Mouse (Mus musculus) splenic B cell, adult 2 months (primary cell): ENCODE results near the gene Fryl.

ENCODE experiments used
- DNase-seq: peaks from one replicate; pipeline ENCODE4 v3.0.0-alpha.2; 2011; ENCODE audit warnings: low read depth, low spot score
- H3K27me3 ChIP-seq: 2 replicates; pipeline ENCODE4 v1.6.1; 2012; ENCODE audit warnings: mild to moderate bottlenecking, low read length, moderate library complexity, mixed read lengths; ENCODE audit not compliant: control insufficient read depth, poor library complexity, insufficient read depth, severe bottlenecking
- H3K36me3 ChIP-seq: 2 replicates; pipeline ENCODE4 v1.6.1; 2012; ENCODE audit warnings: mild to moderate bottlenecking, low read length, moderate library complexity, mixed read lengths; ENCODE audit not compliant: control insufficient read depth, poor library complexity, insufficient read depth, severe bottlenecking

Gene Fryl

GRCm38 (mm10) chr5:73221826-73222225 is 34.6 kb downstream of the Fryl start:
- no peak for DNase-seq

GRCm38 (mm10) chr5:73219716-73220115 is 36.7 kb downstream of the Fryl start:
- peak; percentile 27 for DNase-seq
- Histone ChIP-seq H3K27me3 (no peaks in the 10 kb centered on the region), H3K36me3 (0 out of 2 replicates have a peak, but pooled peaks cover 5% of the 10 kb centered on the region)

More at GRCm38 (mm10) chr5:73221826-73222225, 34.6 kb downstream of the Fryl start:
- H3K27me3 ChIP-seq, result no peaks in the 10 kb centered on the region
- H3K36me3 ChIP-seq, result 0 out of 2 replicates have a peak, but pooled peaks cover 5% of the 10 kb centered on the region

GRCm38 (mm10) chr5:73218065-73218464 is 38.4 kb downstream of the Fryl start:
- no peaks in the 10 kb centered on the region for H3K27me3 ChIP-seq
- no peak for DNase-seq
- H3K36me3 ChIP-seq, result 0 out of 2 replicates have a peak, but pooled peaks cover 5% of the 10 kb centered on the region

- Histone ChIP-seq H3K36me3 (0 out of 2 replicates have a peak, but pooled peaks cover 5% of the 10 kb centered on the region), H3K27me3 (no peaks in the 10 kb centered on the region)
- no peak for DNase-seq
Measured at GRCm38 (mm10) chr5:73217116-73217515, 39.3 kb downstream of the Fryl start.

GRCm38 (mm10) chr5:73216014-73216413 is 40.4 kb downstream of the Fryl start:
- Histone ChIP-seq H3K36me3 (0 out of 2 replicates have a peak, but pooled peaks cover 5% of the 10 kb centered on the region), H3K27me3 (no peaks in the 10 kb centered on the region)
- no peak for DNase-seq

GRCm38 (mm10) chr5:73212446-73212845 is 44.0 kb downstream of the Fryl start:
- DNase-seq, result no peak
- no peaks in the 10 kb centered on the region for H3K27me3 ChIP-seq
- H3K36me3 ChIP-seq, result no peaks in the 10 kb centered on the region

- Histone ChIP-seq H3K36me3 (no peaks in the 10 kb centered on the region), H3K27me3 (no peaks in the 10 kb centered on the region)
- no peak for DNase-seq
Measured at GRCm38 (mm10) chr5:73211961-73212360, 44.5 kb downstream of the Fryl start.

- Histone ChIP-seq H3K27me3 (no peaks in the 10 kb centered on the region), H3K36me3 (no peaks in the 10 kb centered on the region)
- no peak for DNase-seq
Measured at GRCm38 (mm10) chr5:73210971-73211315, 45.5 kb downstream of the Fryl start.

- Histone ChIP-seq H3K36me3 (no peaks in the 10 kb centered on the region), H3K27me3 (no peaks in the 10 kb centered on the region)
- DNase-seq, result peak; percentile 16
Measured at GRCm38 (mm10) chr5:73210127-73210970, 46.1 kb downstream of the Fryl start.

GRCm38 (mm10) chr5:73209201-73210096 is 47.0 kb downstream of the Fryl start:
- H3K27me3 ChIP-seq, result no peaks in the 10 kb centered on the region
- DNase-seq, result peak; percentile 79

GRCm38 (mm10) chr5:73208645-73209044 is 47.8 kb downstream of the Fryl start:
- H3K27me3 ChIP-seq, result no peaks in the 10 kb centered on the region
- DNase-seq, result peak; percentile 6
- H3K36me3 ChIP-seq, result no peaks in the 10 kb centered on the region

More at GRCm38 (mm10) chr5:73209201-73210096, 47.0 kb downstream of the Fryl start:
- H3K36me3 ChIP-seq, result no peaks in the 10 kb centered on the region

- Histone ChIP-seq H3K27me3 (no peaks in the 10 kb centered on the region), H3K36me3 (no peaks in the 10 kb centered on the region)
- DNase-seq, result peak; percentile 29
Measured at GRCm38 (mm10) chr5:73206722-73207121, 49.7 kb downstream of the Fryl start.

- Histone ChIP-seq H3K36me3 (no peaks in the 10 kb centered on the region), H3K27me3 (no peaks in the 10 kb centered on the region)
- DNase-seq, result peak; percentile 37
Measured at GRCm38 (mm10) chr5:73205996-73206629, 50.3 kb downstream of the Fryl start.

GRCm38 (mm10) chr5:73205050-73205449 is 51.4 kb downstream of the Fryl start:
- DNase-seq, result no peak
- H3K27me3 ChIP-seq, result no peaks in the 10 kb centered on the region
- H3K36me3 ChIP-seq, result no peaks in the 10 kb centered on the region
